ENCODE assay signal across 8 mouse cellular contexts in the genomic region with DNA sequence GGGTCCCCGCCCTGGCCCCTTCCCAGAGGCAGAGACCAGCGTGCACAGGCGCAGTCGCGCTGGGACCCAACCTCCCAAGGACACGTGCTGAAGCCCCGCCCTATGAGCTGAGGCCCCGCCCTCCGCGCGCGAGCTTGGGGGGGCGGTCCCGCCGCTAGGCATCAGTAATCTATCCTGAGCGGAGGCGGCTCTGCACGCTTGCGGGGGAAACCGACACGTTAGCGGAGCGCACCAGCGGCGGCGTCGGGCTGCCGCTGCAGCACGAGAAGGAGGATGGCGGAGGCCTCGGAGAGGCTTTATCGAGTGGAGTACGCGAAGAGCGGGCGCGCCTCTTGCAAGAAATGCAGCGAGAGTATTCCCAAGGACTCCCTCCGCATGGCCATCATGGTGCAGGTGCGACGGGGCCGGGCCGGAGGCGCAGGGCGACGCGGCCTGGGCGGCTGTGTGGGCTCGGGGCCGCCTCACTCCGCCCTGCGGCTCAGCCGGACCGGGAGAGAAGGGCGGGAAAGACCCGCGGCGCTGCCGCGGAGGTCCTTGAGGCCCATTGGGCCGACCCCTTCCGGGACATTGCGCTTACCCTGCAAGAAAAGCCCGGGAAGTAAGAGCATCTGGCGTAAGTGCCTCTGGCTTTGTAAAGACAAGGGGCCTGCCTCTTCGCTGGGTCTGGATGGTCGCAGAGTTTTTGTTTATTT. TPM values are rescaled to one million over a fixed set of nuclear protein-coding genes. Genes with fewer than 3 reads are reported as not detected.
DNase-seq lines count a peak whose midpoint lies in the region; ATAC-seq and TF ChIP-seq lines count a peak whose summit lies in the region.

A gene (plus strand): TSS at position 164 of the 692 bp plus-strand sequence.

- H3K27ac ChIP-seq in heart, embryonic 11.5 days (ENCODE audit: low read depth, low read length), result peak within 1 kb of the TSS; percentile 91
- H3K27ac ChIP-seq in kidney, embryonic 16.5 days (ENCODE audit: low read length), result peak within 1 kb of the TSS; percentile 95
- peak within 1 kb of the TSS; percentile 24; the same call in 1 of the 2 replicates for H3K27ac ChIP-seq in liver, adult 2 months (replicated peaks; ENCODE audit: insufficient read depth, low read depth, low read length)

- peak within 1 kb of the TSS; percentile 88 for H3K4me3 ChIP-seq in heart, embryonic 11.5 days (ENCODE audit: low read depth, low read length)
- peak within 1 kb of the TSS; percentile 93 for H3K4me3 ChIP-seq in kidney, embryonic 16.5 days (ENCODE audit: low read length)
- H3K4me3 ChIP-seq in liver, adult 2 months (ENCODE audit: insufficient read depth, low read depth, low read length), result peak within 1 kb of the TSS; percentile 98
- H3K4me3 ChIP-seq in myocyte, result peak within 1 kb of the TSS; percentile 61

- peaks cover 30% of the 10 kb centered on the region for H3K4me1 ChIP-seq in heart, embryonic 11.5 days (ENCODE audit: control insufficient read depth, insufficient read depth, low read length)
- H3K4me1 ChIP-seq in kidney, embryonic 16.5 days (ENCODE audit: insufficient read depth, low read length), result peaks cover 21% of the 10 kb centered on the region
- H3K4me1 ChIP-seq in liver, adult 2 months (ENCODE audit: control insufficient read depth, insufficient read depth, low read length), result peaks cover 7% of the 10 kb centered on the region

- TF ChIP-seq POLR2A in liver, adult 2 months (IDR thresholded peaks at IDR 0.05; ENCODE audit: extremely low read depth, insufficient read depth, low read length), result peak; percentile 73
- peak; percentile 74 for TF ChIP-seq POLR2A in myocyte (IDR thresholded peaks at IDR 0.05; ENCODE audit: insufficient read length, low read depth)

- under 1% methylated on average over 62 of the region's 67 CpGs for WGBS in heart, embryonic 11.5 days (ENCODE audit: insufficient replicate concordance)
- under 1% methylated on average over 59 of the region's 67 CpGs for WGBS in kidney, embryonic 16.5 days
- WGBS in liver, adult 2 months, result under 1% methylated on average over 67 of the region's 67 CpGs

- peak; percentile 98 for ATAC-seq in erythroblast, adult 5-6 weeks (replicated peaks; ENCODE audit: low FRiP score, poor library complexity, severe bottlenecking)
- ATAC-seq in heart, embryonic 11.5 days (replicated peaks; ENCODE audit: insufficient number of reproducible peaks, low FRiP score, low TSS enrichment), result peak; percentile 95
- ATAC-seq in kidney, embryonic 16.5 days (ENCODE audit: low FRiP score, low TSS enrichment), result peak; percentile 97

- H3K9me3 ChIP-seq in heart, embryonic 11.5 days (replicated peaks; ENCODE audit: control insufficient read depth, low read length), result no peaks in the 10 kb centered on the region
- 0 out of 2 replicates have a peak, but pooled peaks cover 6% of the 10 kb centered on the region for H3K9me3 ChIP-seq in kidney, embryonic 16.5 days (ENCODE audit: low read length)

- H3ac ChIP-seq in myocyte (ENCODE audit: control insufficient read depth, insufficient read length), result peak within 1 kb of the TSS; percentile 37

- H3K36me3 ChIP-seq in heart, embryonic 11.5 days (ENCODE audit: control insufficient read depth, insufficient read depth, low read length), result no peaks in the 10 kb centered on the region
- peaks cover 11% of the 10 kb centered on the region for H3K36me3 ChIP-seq in kidney, embryonic 16.5 days (ENCODE audit: insufficient read depth, low read length)
- H3K36me3 ChIP-seq in liver, adult 2 months (ENCODE audit: control insufficient read depth, insufficient read depth, low read length), result no peaks in the 10 kb centered on the region
- H3K36me3 ChIP-seq in myocyte (ENCODE audit: control insufficient read depth, insufficient read depth), result no peaks in the 10 kb centered on the region
- H3K36me3 ChIP-seq in splenic B cell, adult 2 months (ENCODE audit: control insufficient read depth, insufficient read depth, low read length, poor library complexity, severe bottlenecking), result peaks cover 2% of the 10 kb centered on the region; the same call in 1 of the 2 replicates

- peak within 1 kb of the TSS; percentile 96 for H3K4me2 ChIP-seq in heart, embryonic 11.5 days
- peak within 1 kb of the TSS; percentile 94 for H3K4me2 ChIP-seq in kidney, embryonic 16.5 days (replicated peaks; ENCODE audit: low read depth, low read length)
- peak within 1 kb of the TSS; percentile 99 for H3K4me2 ChIP-seq in myocyte (ENCODE audit: low read depth)

- H3K27me3 ChIP-seq in heart, embryonic 11.5 days (ENCODE audit: control insufficient read depth, insufficient read depth, low read length), result peaks cover under 1% of the 10 kb centered on the region; the same call in 1 of the 2 replicates
- no peaks in the 10 kb centered on the region; the same call in 1 of the 2 replicates for H3K27me3 ChIP-seq in kidney, embryonic 16.5 days (ENCODE audit: insufficient read depth, low read length)
- no peaks in the 10 kb centered on the region for H3K27me3 ChIP-seq in liver, adult 2 months (ENCODE audit: control insufficient read depth, insufficient read depth, low read length)
- peaks cover 1% of the 10 kb centered on the region for H3K27me3 ChIP-seq in myocyte (ENCODE audit: control insufficient read depth, insufficient read depth, insufficient read length)
- no peaks in the 10 kb centered on the region for H3K27me3 ChIP-seq in splenic B cell, adult 2 months (ENCODE audit: control insufficient read depth, insufficient read depth, low read length, poor library complexity, severe bottlenecking)

- no peak for TF ChIP-seq CTCF in liver, adult 2 months (IDR thresholded peaks at IDR 0.05; ENCODE audit: low read depth, low read length)

- peak; percentile 97 for DNase-seq in B cell, adult 2 months
- peak; percentile 97 for DNase-seq in brain, adult 2 months (ENCODE audit: low read depth, low spot score)
- peak; percentile 74 for DNase-seq in liver, adult 2 months (ENCODE audit: extremely low read depth, low read depth, low spot score)
- peak; percentile 93 for DNase-seq in splenic B cell, adult 2 months (ENCODE audit: low read depth, low spot score)

- peak within 1 kb of the TSS; percentile 92 for H3K9ac ChIP-seq in heart, embryonic 11.5 days (ENCODE audit: low read depth, low read length)
- H3K9ac ChIP-seq in kidney, embryonic 16.5 days (replicated peaks; ENCODE audit: low read length), result peak within 1 kb of the TSS; percentile 94
- H3K9ac ChIP-seq in liver, adult 2 months (ENCODE audit: low read depth, low read length), result peak within 1 kb of the TSS; percentile 87

- peaks cover 16% of the 10 kb centered on the region; the same call in 1 of the 2 replicates for H3K79me2 ChIP-seq in liver, adult 2 months (ENCODE audit: control insufficient read depth, insufficient read depth, low read length)
- H3K79me2 ChIP-seq in myocyte (ENCODE audit: control insufficient read depth, insufficient read depth), result peaks cover 37% of the 10 kb centered on the region

TF ChIP-seq in myocyte, 11 proteins besides CTCF, POLR2A, EP300 and RAD21:
- TF ChIP-seq POLR2AphosphoS2 (IDR thresholded peaks at IDR 0.05; ENCODE audit: insufficient read length, low read depth), result no peak
- peak; percentile 68 for TF ChIP-seq USF1 (IDR thresholded peaks at IDR 0.05; ENCODE audit: low read depth)
- no peak for TF ChIP-seq TCF12 (IDR thresholded peaks at IDR 0.05; ENCODE audit: insufficient read depth, poor library complexity, severe bottlenecking)
- TF ChIP-seq MYOG (IDR thresholded peaks at IDR 0.05; ENCODE audit: control insufficient read depth in 1 of 3, insufficient read depth in 1 of 3, insufficient read length in 2 of 3, low read depth in 2 of 3), result peak in 1 of 3 experiments; percentile 27
- no peak for TF ChIP-seq MYOD1 (IDR thresholded peaks at IDR 0.05; ENCODE audit: control insufficient read depth in 1 of 3, insufficient read length in 2 of 3, low read depth in 2 of 3)

RNA-seq across cellular contexts. Expression of the gene that starts here (rescaled TPM):
- total RNA-seq in erythroblast, adult 5-6 weeks (2015; ENCODE audit: low replicate concordance), result 13.4 and 20.6 TPM in 2 replicates
- 23.5 and 26.2 TPM in 2 replicates for total RNA-seq in erythroblast, adult 5-6 weeks (2017; ENCODE audit: low replicate concordance)
- 94.0 and 107 TPM in 2 replicates for polyA plus RNA-seq in heart, embryonic 11.5 days (2014; fragmentation: Nextera tagmentation; extraction: Ambion mirVana)
- polyA plus RNA-seq in kidney, embryonic 16.5 days (2015; fragmentation: Nextera tagmentation; extraction: Ambion mirVana), result 165 TPM in 2 replicates
- total RNA-seq in liver, adult 2 months (2014; rRNA removed), result 25.4 and 28.3 TPM in 2 replicates
- 13.2 and 14.6 TPM in 2 replicates for polyA plus RNA-seq in liver, adult 2 months (2012; rRNA removed)
- 29.2 TPM for polyA plus RNA-seq in myocyte (2012; fragmentation: generic; extraction: Trizol)

Comparison
In these comparisons a context has a peak if more than half of its experiments do, and no peak if none do; other contexts are left out.
1. Peak in every context shown above with its lines: DNase-seq, ATAC-seq, H3K4me3 ChIP-seq and H3K27ac ChIP-seq.
2. H3K27ac ChIP-seq: peak in every context shown above with its lines; median percentile 95 in kidney, embryonic 16.5 days; 91 in heart, embryonic 11.5 days; 24 in liver, adult 2 months.